Mouse (Mus musculus) stomach, adult 2 months (tissue): ENCODE data around the gene Mybpc2. TPM values are rescaled to one million over a fixed set of nuclear protein-coding genes. Genes with fewer than 3 reads are reported as not detected.

Experiments
- polyA plus RNA-seq: library from polyadenylated mRNA; depleted of rRNA; stranded (reverse); fragments of >200 nt; gene quantifications from 2 replicates; pipeline ENCODE4 v1.2.3, GENCODE M21; 2012; rRNA removed

Gene Mybpc2
- 0.84 and 2.7 TPM in 2 replicates for polyA plus RNA-seq

DNA sequence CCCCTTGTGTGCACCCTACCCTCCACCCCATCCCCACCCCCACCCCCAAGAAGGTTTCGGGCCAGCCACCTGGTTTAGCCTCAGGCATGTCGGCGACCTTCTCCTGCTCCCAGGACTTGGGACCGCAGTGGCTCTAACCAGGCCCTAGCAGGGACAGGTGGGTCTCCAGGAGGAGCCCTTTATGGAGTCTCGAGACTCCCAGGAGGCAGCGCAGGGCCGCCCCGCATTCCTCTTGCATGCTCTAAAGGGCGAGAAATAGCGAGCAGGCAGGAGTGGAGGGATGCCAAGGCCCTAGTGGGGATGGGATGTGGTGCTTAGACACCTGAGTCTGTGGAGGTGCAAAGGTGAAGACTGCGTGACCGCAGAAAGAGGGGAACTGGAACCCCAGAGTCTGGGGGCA lies at the start of gene Mybpc2:
TSS of gene Mybpc2 (minus strand) at position 155 of the 400 bp plus-strand sequence.

DNA sequence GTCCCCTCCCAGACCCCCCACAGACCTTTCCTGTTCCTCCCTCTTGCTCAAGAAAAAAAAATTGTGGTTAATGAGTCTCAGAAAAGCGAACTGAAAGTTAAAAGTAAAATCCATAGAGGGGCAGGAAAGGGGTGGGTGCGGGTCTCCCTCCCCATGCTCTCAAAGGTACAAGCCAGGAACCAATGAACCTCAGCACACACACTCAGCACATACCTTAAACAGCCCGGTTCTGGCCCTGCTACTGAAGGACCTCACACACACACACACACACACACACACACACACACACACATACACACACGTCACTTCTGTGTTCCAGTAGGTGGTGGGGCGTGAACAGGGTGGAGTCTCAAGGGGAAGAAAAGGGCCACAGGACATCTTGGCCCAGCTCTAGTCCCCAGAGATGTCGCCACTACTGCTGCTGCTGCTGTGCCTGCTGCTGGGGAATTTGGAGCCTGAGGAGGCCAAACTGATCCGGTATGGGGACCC lies 47.8 kb upstream of the Mybpc2 start, which contains the start of gene Napsa:
TSS of gene Napsa (plus strand) at position 168 of the 489 bp plus-strand sequence.

DNA sequence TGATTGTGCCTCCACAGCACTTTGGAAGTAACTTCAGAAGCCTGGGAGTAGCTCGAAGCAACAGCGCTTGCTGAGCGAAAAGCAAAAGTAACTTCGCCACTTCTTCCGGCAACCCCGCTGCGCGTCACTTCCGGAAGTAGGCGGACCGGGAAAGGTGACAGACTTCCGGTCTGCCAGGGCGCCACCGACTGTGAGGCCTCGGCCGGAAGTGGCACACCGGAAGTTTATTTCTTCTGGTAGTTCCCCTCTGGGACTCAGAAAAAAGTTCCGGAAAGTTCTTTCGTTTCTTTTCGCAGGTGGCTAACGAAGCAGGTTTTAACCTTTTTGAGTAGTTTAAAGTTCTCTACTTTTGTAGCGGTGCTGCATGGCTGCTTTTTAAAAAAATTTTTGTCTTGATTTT lies 29.4 kb upstream of the Mybpc2 start, which contains the start of gene Nr1h2:
TSS of gene Nr1h2 (minus strand) at position 126 of the 400 bp plus-strand sequence.

DNA sequence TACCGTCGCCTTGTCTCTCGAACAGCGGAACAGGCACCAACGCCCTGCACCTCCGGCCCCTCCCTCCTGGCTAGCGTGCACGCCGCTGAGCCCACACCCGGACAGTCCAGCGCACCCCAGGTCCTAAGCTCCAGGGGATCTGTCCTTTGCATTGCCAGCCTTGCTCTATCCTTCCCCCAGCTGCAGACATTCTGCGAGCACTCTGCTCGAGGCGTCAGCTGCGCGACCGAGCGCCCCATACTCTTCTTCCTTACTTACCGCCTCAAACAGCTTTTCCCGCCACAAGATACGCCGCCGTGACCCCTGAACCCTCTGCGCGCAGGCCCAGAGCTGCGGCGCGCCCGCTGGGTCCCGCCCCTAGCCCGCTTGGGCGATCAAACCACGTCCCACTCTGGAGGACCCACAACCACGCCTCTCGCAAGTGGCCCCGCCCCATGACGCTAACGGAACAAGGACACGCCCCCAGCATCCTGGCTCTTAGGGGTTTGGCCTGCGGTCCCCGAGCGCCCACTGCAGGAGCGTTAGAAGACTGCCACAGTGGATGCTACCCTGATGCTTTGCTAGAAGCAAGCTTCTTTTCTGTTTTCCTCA lies 24.1 kb upstream of the Mybpc2 start, which contains the start of gene Pold1:
TSS of gene Pold1 (minus strand) at position 353 of the 591 bp plus-strand sequence.

DNA sequence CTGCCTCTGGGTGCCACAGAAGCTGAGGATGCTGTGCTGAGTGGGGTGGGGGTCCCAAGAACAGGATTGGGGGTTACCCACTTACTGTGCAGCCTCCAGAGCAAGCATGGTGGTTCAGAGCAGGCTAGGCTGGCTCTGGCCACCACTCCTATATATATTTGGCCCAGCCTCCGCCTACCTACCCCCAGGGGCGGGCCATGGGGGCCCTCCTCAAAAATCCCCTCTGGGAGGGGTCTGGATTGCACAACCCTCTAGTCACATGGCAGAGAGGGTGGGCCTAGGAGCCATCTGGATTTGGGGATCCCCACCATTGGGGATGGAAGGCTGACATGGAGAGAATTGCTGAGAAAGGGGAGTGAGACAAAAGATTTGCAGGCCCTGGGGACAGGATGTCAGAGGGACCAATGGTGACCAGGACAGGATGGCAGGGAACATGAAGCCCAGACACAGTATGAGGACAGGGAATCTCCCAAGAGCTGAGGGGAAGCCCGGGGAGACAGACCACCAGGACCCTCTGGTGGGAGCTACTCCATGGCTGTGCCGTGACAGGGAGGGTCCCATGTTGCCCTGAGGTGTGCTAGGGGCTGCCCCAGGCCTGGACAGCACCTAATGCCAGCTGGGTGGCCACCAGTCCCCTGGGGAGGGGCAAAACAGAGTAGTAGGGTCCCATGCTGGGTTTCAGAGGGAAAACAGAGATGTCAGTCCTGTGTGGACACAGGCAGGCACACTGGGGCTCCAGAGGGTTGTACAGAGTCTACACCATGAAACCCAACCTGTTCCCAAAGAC lies 7.7 kb upstream of the Mybpc2 start, which contains the start of gene Spib:
TSS of gene Spib (minus strand) at position 126 of the 787 bp plus-strand sequence.

DNA sequence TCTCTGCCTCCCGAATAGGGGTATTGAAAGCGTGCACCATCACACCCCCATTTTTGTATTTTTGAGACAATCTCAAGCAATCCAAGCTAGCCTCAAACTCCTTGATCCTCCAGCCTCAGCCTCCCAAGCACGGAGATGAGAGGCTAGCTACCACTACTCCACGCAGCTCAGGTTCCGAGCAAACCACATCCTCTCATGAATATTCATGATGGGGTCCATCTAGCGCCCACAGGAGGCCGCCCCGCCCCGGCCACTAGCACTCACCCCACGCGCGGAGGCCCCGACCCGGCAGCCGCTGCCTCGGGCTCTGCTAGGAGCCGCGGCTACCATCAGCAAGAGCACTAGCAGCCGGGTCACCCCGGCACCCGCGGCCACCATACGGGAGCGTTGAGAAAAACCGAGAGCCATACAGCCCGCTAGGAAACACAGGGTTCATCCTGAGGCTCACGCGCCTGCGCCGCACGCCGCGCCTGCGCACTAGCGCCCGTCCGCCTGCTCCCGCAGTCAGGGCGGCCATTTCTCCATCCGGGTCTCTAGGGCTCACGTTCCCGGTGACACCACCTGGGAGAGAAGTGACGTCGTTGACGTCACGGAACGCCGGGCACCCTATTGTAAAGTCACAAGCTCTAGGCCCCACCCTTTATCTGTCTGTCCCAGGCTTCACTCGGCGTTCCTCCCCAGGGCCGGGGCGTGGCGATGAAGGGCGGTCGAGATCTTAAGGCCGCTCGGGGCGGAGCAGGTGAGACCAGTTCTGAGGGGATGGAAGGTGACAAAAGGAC lies 28.3 kb downstream of the Mybpc2 start, which contains the start of the genes Emc10 and Fam71e1:
TSS of gene Emc10 (minus strand) at position 538 of the 779 bp plus-strand sequence.
TSS of gene Fam71e1 (plus strand) at position 590 of the 779 bp plus-strand sequence.

DNA sequence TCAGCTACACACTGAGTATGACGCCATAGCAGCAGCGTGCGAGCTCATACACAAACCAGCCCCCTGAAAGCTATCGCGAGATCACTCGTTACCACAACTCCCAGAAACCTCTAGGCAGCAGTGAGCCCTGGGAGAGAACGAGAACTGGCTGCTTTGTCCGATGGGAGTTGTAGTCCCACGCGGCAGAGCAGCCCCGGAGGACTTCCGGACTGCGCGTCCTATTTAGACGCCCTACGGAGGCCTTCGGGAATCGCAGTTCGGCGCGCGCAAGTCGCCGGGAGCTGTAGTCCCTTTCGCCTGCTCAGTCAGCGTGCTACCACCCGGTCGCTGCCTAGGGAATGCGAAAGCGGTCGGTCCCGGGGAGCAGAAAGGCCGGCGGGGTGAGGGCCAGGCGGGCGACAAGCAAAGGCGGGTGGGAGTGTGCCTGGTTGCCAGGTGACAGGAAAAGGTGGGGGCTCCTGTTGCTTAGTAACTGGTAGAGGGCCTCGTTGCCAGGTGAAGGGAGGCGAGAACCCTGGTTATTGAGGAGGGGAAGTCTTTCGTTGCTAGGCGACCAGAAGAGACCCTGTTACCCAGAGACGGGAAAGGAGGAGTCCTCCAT lies 56.5 kb downstream of the Mybpc2 start, which contains the start of gene Josd2:
TSS of gene Josd2 (plus strand) at position 170 of the 601 bp plus-strand sequence.

DNA sequence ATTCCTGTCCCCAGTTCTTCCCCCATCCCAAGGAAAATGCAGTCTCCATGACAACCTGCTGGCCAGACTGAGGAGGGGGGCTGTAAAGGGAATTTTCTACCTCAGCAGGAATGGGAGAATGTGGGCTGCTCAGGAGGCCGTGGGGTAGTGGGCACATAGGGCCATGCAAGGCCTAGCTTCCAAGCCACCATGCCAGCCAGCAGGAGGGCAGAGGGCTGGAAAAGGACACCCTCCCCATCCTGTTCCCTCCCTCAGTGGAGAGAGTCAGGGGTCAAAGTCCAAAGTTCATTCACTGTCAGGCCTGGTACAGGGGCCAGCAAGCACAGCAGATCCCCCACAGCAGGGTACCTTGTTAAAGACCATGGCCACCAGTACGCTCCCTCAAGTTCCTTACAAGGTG lies 59.3 kb downstream of the Mybpc2 start, which contains the start of gene Aspdh:
TSS of gene Aspdh (plus strand) at position 281 of the 400 bp plus-strand sequence.

Other genes with a start within 250 kb of the Mybpc2 start
- gene Clec11a, start 217.8 kb downstream of the Mybpc2 start, polyA plus RNA-seq: 5.9 and 7.3 TPM in 2 replicates
- 1.1 and 1.5 TPM in 2 replicates for gene Shank1, start 214.4 kb downstream of the Mybpc2 start, polyA plus RNA-seq
- gene Syt3, start 140.6 kb downstream of the Mybpc2 start, polyA plus RNA-seq: 4.4 and 6.3 TPM in 2 replicates
- gene 1700008O03Rik, start 138.8 kb downstream of the Mybpc2 start, polyA plus RNA-seq: 0.44 and 2.1 TPM in 2 replicates
- 1.5 and 2.3 TPM in 2 replicates for gene Lrrc4b, start 95.6 kb downstream of the Mybpc2 start, polyA plus RNA-seq
- 0.06 and 0.37 TPM in 2 replicates for gene Aspdh, start 59.3 kb downstream of the Mybpc2 start, polyA plus RNA-seq
- gene Josd2, start 56.7 kb downstream of the Mybpc2 start, polyA plus RNA-seq: 68.6 and 84.3 TPM in 2 replicates
- 186 and 215 TPM in 2 replicates for gene Emc10, start 28.1 kb downstream of the Mybpc2 start, polyA plus RNA-seq
- gene Fam71e1, start 28.1 kb downstream of the Mybpc2 start, polyA plus RNA-seq: 3.2 and 6.5 TPM in 2 replicates
- gene Spib, start 7.4 kb upstream of the Mybpc2 start, polyA plus RNA-seq: 2.3 and 4.4 TPM in 2 replicates
- gene Pold1, start 24.2 kb upstream of the Mybpc2 start, polyA plus RNA-seq: 16.1 and 17.2 TPM in 2 replicates
- gene Nr1h2, start 29.3 kb upstream of the Mybpc2 start, polyA plus RNA-seq: 120 and 156 TPM in 2 replicates
- 1.3 and 2.4 TPM in 2 replicates for gene Napsa, start 47.7 kb upstream of the Mybpc2 start, polyA plus RNA-seq
- gene Kcnc3, start 66.0 kb upstream of the Mybpc2 start, polyA plus RNA-seq: 2.1 and 2.2 TPM in 2 replicates
- gene Myh14, start 146.2 kb upstream of the Mybpc2 start, polyA plus RNA-seq: 37.3 and 39.8 TPM in 2 replicates
- not detected in 2 replicates for gene Izumo2, start 184.1 kb upstream of the Mybpc2 start, polyA plus RNA-seq
- 12.6 and 15.6 TPM in 2 replicates for gene Vrk3, start 223.8 kb upstream of the Mybpc2 start, polyA plus RNA-seq
- gene Zfp473, start 226.4 kb upstream of the Mybpc2 start, polyA plus RNA-seq: 0.02 TPM in 1 of 2 replicates, not detected in the other